Mouse (Mus musculus): Measurements from ENCODE around the gene Elmod3. TPM values are rescaled to one million over a fixed set of nuclear protein-coding genes. Genes with fewer than 3 reads are reported as not detected.

Elmod3 gene
- total RNA-seq, 2 experiments from 2014 or later: 19.4 to 21.4 TPM

DNA sequence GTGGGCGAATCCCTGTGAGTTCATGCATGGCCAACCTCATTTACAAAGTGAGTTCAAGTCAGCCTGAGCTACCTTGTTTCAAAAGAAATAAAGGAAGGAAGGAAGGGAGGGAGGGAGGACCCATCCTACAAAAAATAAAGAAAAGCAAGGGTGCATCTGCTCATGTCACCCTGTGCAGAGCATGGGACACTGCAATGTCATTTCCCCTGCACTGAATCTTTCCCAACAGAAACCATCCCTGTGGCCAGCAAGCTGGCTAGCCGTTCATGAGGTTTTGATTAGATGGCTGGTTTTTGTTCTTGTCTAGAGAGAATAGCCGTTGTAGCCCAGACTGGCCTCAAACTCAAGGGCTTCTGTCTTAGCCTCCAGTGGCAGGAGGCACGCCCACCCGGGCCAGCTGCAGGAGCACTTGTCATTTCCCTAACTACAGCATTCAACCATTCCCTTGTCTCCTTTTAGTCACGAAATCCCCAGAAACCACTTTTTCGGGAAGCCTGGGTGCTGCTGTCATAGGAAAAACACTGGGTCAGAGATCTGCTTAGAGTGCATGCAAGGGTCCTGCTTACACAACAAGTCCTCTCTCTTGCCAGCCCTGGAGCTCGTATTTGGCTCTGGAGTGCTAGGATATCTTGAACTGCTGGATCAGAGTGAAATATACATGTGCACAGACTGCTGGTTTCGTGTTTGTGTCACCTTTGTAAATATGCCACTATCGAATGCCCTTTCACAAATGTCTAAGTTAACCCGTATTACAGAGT, 16.4 kb downstream of the Elmod3 start:
- DNase-seq (ENCODE audit: low spot score in 2 of 2): no peak

DNA sequence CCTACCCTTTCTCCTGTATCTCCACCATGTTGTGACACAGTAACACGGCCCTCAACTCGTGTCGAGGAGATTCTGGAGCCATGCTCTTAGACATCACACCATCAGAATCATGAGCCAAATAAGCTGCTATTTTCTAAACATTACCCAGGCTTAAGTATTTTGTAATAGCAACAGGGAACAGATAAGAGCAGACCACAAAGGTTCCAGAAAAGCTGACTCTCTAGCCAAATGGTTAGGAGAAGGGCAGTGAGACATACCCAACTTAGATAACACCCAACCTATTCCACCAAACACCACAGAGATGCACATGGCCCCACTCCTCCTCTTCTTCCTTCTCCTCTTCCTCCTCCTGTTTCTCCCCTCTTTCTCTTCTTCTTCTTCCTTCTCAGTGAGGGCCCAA, 22.2 kb downstream of the Elmod3 start:
- no peak for DNase-seq (ENCODE audit: low spot score in 2 of 2)

DNA sequence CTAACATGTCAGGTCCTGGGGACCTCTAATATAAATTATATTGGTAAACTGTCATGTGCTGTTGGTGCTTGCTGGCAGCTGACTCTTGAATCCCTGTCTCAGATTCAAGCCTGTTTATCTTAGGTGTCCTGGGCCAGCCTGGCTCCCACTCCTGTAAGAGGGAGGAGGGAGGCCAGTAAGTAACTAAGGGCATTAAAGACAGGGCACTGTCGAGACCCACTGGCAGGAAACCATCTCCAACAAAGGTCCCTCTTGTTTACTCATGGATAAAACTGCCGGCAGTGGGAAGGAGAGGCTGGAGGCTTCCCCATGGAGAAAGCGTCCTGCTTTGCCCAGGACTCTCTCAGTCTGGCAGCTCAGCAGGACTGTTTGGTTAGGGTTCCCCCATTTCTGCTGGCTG, 26.4 kb downstream of the Elmod3 start:
- no peak for DNase-seq (ENCODE audit: low spot score in 2 of 2)

DNA sequence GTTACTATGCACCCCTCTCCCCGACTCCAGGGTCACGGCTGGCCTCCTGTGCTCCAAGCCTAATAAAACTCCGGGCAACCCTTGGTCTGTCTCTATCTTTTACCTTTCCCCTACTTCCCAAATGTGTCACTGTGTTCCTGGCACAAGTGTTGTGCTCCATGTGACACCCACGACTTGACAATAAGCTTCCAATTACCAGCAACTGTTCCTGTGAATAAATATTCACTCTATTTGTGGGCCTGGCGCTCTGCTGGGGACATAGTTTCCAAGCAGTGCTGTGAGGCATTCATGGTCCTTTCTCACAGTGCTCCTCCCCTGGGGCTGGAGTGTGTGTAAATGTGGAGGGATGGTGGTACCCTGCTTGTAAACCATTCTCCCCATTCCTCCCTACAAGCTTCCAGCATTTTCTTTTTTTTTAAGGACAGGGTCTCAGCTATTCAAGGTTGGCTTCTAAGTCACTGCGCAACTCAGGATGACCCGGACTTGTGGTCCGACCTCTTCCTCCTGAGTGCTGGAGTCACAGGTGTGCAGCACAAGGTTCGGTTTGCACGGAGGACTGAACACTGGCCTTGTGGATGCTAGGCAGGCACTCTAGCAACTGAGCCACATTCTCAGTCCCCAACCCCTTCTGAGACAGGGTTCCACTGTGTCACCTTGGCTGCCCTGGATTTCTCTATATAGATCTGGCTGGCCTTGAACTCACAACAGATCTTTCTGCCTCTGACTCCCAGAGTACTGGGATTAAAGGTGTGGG, 27.4 kb downstream of the Elmod3 start:
- peak in 1 of 2 experiments; percentile 74 for DNase-seq (ENCODE audit: low spot score in 2 of 2)

DNA sequence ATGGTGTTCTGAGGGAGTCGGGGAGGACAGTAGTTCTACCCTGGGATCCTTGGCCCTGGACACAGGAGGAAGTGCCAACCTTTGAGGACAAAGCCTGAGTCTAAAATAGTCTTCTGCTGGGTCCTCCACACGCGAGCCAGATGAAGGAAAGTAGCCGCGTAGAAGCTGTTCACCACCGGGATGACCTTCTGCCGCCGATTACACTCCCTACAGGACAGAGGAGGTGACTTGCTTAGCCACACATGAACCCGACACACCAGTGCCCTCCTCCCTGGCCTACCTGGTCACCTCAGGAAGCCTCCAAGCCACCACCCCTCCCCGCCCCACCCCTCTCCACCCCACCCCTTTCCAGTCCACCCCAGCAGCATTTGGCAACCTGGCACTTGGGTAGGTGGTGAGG, 29.5 kb downstream of the Elmod3 start:
- no peak for DNase-seq (ENCODE audit: low spot score in 2 of 2)

DNA sequence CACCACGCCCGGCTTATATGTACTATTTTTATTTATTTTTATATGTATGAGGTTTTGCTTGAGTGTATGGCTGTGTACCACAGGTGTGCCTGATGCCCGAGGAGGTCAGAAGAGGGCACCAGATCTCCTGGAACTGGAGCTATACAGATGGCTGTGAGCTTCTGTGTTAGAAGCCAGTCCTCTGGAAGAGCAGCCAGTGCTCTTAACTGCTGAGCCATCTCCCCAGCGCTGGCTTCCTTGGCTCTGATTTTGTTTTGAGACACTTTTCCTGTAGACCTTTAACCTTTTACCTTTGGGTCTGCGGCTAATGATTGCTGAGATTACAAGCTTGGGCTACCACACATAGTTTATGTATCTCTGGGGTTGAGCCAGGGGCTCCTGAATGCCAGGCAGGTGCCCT, 30.7 kb downstream of the Elmod3 start:
- DNase-seq (ENCODE audit: low spot score in 2 of 2): no peak

DNA sequence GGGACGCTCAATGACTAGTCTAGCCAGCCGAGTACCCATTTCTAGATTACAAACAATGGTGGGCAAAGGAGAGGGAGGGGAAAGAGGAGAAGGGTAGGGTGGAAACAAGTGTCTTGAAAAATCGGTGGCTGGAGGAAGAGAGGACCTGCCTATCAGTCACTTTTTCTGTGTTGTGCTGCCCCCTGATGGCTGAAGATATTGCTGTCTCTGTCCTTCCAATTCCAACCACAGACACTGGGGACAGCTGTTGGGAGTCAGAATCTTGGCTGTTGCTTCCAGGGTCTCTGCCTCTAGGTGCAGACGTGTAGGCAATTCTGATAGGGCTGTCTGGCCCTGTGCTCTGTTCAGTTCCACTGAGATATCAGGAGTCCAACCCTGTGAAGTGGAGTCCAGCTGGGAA, 32.2 kb downstream of the Elmod3 start:
- peak; percentile 90 to 94 for DNase-seq (ENCODE audit: low spot score in 2 of 2)

DNA sequence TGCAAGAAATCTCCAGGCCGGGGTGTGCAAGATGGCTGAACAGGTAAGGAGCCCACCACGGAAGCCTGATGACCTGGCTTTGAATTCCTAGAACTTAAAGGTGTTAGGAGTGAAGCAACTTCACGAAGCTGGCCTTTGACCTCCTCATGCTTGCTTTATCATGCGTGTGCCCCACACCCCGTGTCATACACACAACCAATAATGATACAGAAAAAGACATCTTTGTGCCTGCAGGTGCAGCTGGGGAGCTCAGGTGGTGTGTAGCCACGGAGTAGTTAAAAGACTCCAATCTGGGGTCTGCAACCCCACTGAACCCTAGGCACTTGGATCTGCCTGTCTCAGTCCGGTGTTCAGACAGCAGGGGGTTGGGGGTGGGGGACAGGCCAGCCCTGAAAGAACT, 32.7 kb downstream of the Elmod3 start:
- no peak for DNase-seq (ENCODE audit: low spot score in 2 of 2)

DNA sequence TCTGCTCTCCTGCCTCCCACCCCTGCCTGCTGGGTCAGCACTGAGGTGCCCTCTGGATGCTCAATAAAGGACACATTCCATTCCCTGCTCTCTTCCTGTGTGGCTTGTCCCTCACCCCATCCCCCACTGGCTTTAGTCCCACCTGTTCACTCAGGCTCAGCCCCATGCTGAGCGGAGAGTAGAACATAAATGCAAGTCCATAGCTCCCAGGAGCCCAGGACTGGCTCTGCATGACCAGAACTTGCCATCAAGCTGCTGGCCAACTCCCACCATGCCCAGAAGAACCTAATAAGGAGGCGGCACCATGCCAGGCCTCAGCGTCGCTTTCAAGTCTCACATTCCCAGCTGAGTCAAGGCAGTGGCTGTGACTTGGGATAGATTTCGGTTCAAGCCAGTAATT, 35.3 kb downstream of the Elmod3 start:
- no peak for DNase-seq (ENCODE audit: low spot score in 2 of 2)

DNA sequence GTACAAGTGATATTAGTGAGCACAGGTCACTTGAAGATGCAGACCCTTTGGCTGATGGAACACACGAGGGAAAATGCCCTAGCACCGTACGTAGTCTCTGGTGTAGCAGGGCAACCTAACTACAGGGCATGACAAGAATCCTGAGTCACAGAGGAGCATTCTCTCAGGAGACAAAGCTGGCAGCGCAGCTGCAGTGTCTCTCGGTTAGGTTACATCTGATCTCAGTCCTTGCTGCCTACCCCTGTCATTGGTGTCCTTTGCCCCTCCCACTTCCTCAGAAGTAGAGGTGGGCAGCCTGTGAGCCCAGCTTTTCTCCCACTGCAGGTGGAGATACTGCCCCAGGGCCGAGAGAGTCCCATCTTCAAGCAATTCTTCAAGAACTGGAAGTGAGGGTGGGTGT, 35.7 kb downstream of the Elmod3 start:
- no peak for DNase-seq (ENCODE audit: low spot score in 2 of 2)

DNA sequence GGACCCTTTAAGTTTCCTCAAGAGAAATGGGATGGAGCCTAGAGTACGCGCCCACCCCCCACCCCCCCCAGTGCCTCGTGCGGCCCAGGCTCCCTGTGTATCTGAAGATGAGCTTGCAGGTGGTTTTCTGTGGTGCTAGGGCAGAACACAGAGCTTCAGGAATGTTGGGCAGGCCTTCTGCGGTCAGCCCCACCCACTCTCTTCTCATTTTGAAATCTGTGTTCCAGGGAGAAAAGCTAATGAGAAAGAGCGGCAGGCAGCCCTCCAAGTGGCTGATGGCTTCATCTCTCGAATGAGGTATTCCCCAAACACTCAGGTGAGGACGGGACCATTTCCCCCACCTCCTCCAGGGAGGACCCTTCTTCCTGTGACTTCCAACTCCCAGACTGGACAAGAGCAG, 37.4 kb downstream of the Elmod3 start:
- no peak for DNase-seq (ENCODE audit: low spot score in 2 of 2)

DNA sequence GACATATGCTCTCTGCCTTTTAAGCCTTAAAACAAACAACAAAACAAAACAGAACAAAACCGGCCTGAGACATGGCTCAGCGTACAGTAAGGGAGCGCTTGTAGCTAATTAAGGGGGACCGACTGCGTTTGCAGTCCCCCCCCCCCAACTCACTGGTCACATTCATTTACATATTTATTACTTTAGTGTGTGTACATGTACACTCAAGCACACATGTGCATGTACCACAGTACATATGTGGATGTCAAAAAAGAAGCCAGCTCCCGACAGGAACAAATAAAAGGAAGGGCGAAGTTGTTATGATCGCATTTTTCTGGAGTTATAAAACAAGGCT, 45.2 kb downstream of the Elmod3 start:
- DNase-seq (ENCODE audit: low spot score in 2 of 2): no peak

DNA sequence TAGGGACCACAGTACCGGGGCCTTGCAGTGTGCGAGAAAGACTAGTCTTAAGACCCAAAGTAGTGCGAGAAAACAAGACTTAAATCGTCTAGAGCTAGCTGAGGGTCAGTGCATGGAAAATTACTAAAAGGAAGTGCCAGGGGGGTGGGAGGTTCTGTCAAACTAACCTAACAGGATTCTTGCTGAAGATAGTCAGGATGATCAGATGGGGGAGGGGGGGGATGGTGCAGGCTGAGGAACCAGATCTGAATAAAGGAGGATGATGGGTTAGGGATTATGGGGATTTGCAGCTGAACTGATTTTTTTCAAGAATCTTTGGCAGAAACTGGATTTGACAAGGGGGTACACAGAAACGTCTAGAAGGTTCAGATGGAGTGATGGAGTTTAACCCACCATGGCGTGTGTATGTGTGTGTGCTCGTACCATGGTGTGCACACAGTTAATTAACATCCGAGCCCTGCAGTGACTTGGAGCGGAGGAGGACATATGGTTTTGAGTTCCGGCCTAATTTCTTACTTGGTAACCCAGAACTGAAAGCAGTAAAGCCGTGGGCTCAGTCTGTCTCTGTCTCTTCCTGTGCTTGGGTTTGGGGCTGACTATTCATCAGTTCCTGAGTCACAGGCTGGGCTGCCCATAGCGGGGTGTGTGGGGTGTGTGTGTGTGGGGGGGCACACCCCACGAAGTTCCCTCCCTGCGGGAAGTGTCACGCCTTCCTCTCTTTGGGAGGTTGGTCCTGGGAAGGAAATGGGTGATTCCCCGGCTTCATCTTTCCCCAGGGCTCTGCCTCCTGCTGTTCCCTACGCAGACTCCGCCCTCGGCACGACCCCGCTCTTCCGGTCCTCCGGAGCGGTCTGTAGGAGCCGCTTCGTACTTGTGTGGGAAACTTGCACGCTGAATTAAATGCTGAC, 45.8 kb downstream of the Elmod3 start:
- peak in 1 of 2 experiments; percentile 35 for DNase-seq (ENCODE audit: low spot score in 2 of 2)

DNA sequence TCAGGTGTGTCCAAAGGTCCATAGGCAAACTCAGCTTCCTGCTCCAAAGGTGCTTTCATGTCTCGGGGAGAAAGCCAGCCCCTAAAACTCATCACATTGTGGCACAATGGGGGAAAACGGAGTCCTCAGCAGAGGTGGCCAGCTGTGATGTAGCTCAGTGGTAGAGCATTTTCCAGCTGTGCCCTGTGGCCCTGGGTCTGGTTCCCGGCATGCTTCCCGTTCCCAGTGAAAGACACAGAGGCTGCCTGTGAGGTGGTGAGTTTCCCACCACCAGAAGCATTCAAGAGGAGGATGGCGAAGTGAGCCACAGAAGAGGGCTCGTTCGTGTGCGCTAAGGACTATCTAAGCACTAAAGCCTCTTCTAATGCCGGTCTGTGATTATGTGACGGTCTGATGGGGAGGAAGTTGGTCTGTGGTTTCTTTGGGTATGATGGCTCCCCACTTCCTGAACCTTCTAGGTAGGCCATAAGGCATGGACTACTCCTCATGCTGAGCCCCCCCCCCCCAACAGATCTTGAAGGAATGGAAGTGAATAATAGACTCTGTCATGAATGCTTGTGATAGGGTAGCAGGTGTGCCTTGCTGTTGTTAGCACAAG, 47.6 kb downstream of the Elmod3 start:
- no peak for DNase-seq (ENCODE audit: low spot score in 2 of 2)

DNA sequence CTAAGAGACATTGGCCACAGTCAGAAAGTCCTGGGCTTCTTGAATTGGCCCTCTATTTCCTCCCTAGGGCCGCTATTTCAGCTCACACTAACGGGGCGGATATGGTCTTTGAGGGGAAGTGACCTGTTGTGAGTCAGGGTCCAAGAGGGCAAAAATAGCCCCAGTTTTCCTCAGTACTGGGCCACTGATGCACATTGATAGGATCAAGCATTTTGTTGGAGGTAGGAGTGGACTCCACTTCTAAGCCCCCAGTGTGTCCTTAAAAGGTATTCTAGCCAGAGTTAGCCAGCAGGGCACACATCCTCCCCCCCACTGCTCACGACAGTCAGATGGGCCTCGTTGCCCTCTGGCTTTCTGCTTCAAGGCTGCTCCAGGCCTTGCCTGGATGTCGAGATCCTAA, 48.2 kb downstream of the Elmod3 start:
- DNase-seq (ENCODE audit: low spot score in 2 of 2): no peak

DNA sequence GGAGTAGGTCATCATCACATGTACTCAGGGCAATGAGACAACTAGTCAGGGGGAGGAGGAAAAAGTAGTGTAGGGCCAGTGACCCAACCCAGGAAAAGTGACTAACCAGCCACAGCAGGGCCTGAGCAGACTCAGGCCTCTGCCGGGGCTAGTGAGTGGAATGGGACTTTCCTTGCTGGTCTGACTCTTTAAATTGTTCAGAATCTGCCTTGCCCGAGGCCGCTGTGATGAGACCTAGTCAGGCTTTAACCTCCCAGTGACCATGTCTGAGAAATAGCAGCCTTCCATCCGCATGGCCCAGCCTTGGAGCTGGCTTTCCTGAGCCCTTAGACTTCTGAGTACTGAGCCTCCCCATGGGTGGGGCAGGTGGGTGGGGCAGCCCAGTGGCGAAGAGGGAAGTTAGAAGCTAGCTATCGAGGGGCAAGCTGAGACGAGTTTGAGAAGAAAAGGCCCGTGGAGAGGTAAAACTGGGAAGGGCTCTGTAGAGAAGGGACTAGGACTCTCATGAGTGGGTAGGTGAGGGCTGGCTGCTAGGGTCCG, 49.1 kb downstream of the Elmod3 start:
- DNase-seq (ENCODE audit: low spot score in 2 of 2): no peak

DNA sequence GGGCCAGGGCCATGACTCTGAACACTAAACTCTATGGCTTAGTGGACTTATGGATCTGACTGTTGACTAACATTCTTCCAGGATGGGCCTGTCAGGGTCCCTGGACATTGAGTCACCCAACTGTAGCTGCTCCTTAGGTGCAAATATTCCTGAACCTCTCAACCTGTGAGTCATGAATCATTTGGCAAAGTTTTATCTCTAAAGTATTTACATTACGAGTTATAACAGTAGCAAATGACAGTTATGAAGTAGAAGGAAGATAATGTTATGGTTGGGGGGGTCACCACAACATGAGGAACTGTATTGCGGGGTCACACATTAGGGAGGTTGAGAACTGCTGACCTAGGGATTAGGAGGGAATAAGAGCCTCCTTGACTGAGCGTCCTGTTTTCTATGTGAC, 50.4 kb downstream of the Elmod3 start:
- no peak for DNase-seq (ENCODE audit: low spot score in 2 of 2)

DNA sequence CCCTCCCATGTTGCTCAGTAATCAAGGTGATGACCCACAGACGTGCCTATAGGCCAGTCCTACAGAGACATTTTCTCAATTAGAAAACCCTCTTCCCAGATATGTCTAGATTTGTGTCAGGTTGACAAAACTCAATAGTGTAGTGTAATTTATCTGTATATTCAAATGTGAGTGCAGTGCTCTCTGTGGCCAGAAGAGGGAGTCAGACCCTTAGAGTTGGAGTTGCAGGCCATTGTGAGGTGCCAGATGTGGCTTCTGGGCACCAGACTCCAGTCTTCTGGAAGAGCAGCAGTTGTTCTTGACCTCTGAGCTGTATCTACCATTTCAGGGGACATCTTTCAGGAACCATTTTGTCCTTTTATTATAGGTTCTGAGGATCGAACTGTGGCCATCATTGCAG, 51.1 kb downstream of the Elmod3 start:
- no peak for DNase-seq (ENCODE audit: low spot score in 2 of 2)

DNA sequence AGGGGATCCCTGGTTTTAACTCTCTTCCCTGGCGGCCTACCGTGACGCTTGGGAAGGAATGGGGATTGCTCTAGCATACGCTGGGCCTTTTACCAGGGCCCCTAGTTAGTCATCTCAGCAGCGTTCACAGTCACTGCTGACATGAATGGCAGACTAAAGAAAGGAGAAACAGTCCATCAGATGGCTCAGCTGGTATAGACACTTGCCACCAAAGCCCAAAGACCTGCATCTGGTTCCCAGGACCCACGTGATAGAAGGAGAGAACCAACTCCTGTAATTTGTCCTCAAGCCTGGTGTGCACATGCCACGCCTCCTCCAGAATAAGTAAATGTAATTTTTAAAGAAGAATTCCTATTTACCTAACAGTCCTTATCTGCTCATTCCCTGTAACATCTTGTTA, 52.8 kb downstream of the Elmod3 start:
- no peak for DNase-seq (ENCODE audit: low spot score in 2 of 2)

DNA sequence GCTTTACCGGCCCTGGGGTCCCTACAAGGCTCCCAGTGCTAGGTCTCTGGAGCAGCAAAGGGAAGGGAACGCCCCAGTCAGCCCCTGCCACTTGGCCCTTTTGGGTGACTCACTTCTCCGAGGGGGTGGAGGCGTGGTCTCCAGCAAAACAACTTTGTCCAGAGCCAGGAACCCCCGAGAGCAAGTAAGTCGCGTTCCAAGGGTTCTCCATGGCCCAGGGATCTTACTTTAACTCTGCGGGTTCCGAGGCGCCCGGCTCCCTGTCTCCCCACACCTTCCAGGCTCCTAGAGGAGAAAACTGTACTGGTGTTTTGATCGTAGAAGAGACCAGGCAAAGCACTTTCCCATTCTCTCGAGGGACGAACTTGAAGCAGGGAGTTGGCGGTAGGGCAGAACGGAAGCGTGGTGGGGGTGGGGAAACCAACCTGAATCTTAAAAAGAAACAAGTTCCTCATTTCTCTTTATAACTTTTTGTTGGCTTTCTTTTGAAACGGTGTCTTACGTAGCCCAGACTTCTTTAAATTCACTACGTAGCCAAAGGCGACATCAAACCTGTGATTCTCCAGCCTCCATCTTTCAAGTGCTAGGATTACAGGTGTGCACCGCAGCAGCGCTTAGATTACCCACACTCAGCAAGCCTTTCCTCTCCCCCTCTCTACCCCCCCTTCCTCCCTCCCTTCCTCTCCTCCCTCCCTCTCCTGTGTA, 53.8 kb downstream of the Elmod3 start, which contains the start of gene Capg:
Capg (plus strand) TSS at position 109 of the 705 bp plus-strand sequence.
- no peak for DNase-seq (ENCODE audit: low spot score in 2 of 2)

Data from layer of hippocampus, postnatal 14 days (tissue).